In genomic region chr3:84826405-84826804, GRCm38 (mm10) we compare ENCODE assay signal across 13 mouse cellular contexts. TPM values are rescaled to one million over a fixed set of nuclear protein-coding genes. Genes with fewer than 3 reads are reported as not detected.
DNase-seq lines count a peak whose midpoint lies in the region; ATAC-seq and TF ChIP-seq lines count a peak whose summit lies in the region.
"Had no signal": no experiment of that assay in that cellular context is flagged by ENCODE, and none has a peak within 500 bp of the region (broad histone marks: within the 10 kb centered on the region; RNA-seq: fewer than 3 reads in every experiment).

No protein-coding gene starts in this region.

- TF ChIP-seq EP300 in liver, postnatal 0 days (IDR thresholded peaks at IDR 0.05; ENCODE audit: low read depth): no peak

- H3K4me1 ChIP-seq in liver, postnatal 0 days (ENCODE audit: insufficient read depth): peaks cover 3% of the 10 kb centered on the region
- peaks cover 9% of the 10 kb centered on the region for H3K4me1 ChIP-seq in liver, embryonic 11.5 days (replicated peaks; ENCODE audit: control insufficient read depth, insufficient read depth, low read length)
- H3K4me1 ChIP-seq in hindbrain, embryonic 12.5 days: 0 out of 2 replicates have a peak, but pooled peaks cover 2% of the 10 kb centered on the region

- H3K9ac ChIP-seq in liver, postnatal 0 days (replicated peaks): no peak overlapping the region
- H3K9ac ChIP-seq in liver, embryonic 11.5 days (ENCODE audit: low read depth, low read length): no peak overlapping the region
- no peak overlapping the region for H3K9ac ChIP-seq in hindbrain, embryonic 12.5 days
- H3K9ac ChIP-seq: liver, embryonic 14.5 days had no signal

- TF ChIP-seq CTCF in liver, postnatal 0 days (IDR thresholded peaks at IDR 0.05; ENCODE audit: low read depth): no peak

- peak; percentile 63 for DNase-seq in adrenal gland, postnatal 14 days
- DNase-seq in adrenal gland, adult 18-20 months (ENCODE audit: low spot score in 2 of 2): no peak
- no peak for DNase-seq in liver, postnatal 0 days
- no peak for DNase-seq in liver, embryonic 11.5 days (ENCODE audit: low spot score)
- peak; percentile 9 to 48 for DNase-seq in heart, postnatal 14 days
- no peak for DNase-seq in retina, embryonic 14.5 days (ENCODE audit: low spot score)
- DNase-seq: cerebellum, adult 11 months; kidney, adult 9 months; layer of hippocampus, postnatal 36 days had no signal

- H3K27me3 ChIP-seq in liver, postnatal 0 days (ENCODE audit: insufficient read depth, low read length): no peaks in the 10 kb centered on the region
- H3K27me3 ChIP-seq in liver, embryonic 11.5 days (replicated peaks; ENCODE audit: control insufficient read depth, insufficient read depth, low read length): no peaks in the 10 kb centered on the region
- H3K27me3 ChIP-seq in hindbrain, embryonic 12.5 days: no peaks in the 10 kb centered on the region

- H3K4me2 ChIP-seq in liver, postnatal 0 days (ENCODE audit: low read depth, low read length): no peak overlapping the region
- H3K4me2 ChIP-seq in liver, embryonic 11.5 days: no peak overlapping the region
- H3K4me2 ChIP-seq in hindbrain, embryonic 12.5 days (replicated peaks): no peak overlapping the region

- intact Hi-C loops in heart, postnatal 14 days (cut with DNase I): no loop called here

- H3K9me3 ChIP-seq in liver, postnatal 0 days (ENCODE audit: low read length): no peaks in the 10 kb centered on the region
- H3K9me3 ChIP-seq in liver, embryonic 11.5 days (ENCODE audit: control insufficient read depth, low read length): no peaks in the 10 kb centered on the region
- H3K9me3 ChIP-seq in hindbrain, embryonic 12.5 days (replicated peaks): no peaks in the 10 kb centered on the region

- WGBS in liver, postnatal 0 days (ENCODE audit: insufficient replicate concordance): 56% methylated on average over 3 of the region's 3 CpGs
- WGBS in liver, embryonic 11.5 days: 86% methylated on average over 3 of the region's 3 CpGs
- WGBS in hindbrain, embryonic 12.5 days: 86% methylated on average over 3 of the region's 3 CpGs

- no peak for ATAC-seq in liver, postnatal 0 days
- no peak for ATAC-seq in liver, embryonic 11.5 days (replicated peaks; ENCODE audit: low FRiP score)
- peak; percentile 48; the same call in 1 of the 2 replicates for ATAC-seq in neutrophil, adult 5-6 weeks (ENCODE audit: extremely low read depth, insufficient number of reproducible peaks, low FRiP score, poor library complexity, severe bottlenecking)
- no peak for ATAC-seq in hindbrain, embryonic 12.5 days (ENCODE audit: low FRiP score)
- ATAC-seq: forebrain, embryonic 16.5 days had no signal

- H3K4me3 ChIP-seq in liver, postnatal 0 days (ENCODE audit: low read depth, low read length): no peak overlapping the region
- H3K4me3 ChIP-seq in liver, embryonic 11.5 days (ENCODE audit: low read depth, low read length): no peak overlapping the region
- H3K4me3 ChIP-seq in hindbrain, embryonic 12.5 days: no peak overlapping the region

- 0 out of 2 replicates have a peak overlapping the region, but pooled peaks have one; percentile 42 for H3K27ac ChIP-seq in liver, postnatal 0 days (ENCODE audit: low read depth)
- no peak overlapping the region for H3K27ac ChIP-seq in liver, embryonic 11.5 days (ENCODE audit: low read depth, low read length)
- no peak overlapping the region for H3K27ac ChIP-seq in hindbrain, embryonic 12.5 days
- H3K27ac ChIP-seq: liver, embryonic 14.5 days had no signal

- no peaks in the 10 kb centered on the region for H3K36me3 ChIP-seq in liver, postnatal 0 days (replicated peaks; ENCODE audit: insufficient read depth, low read length)
- no peaks in the 10 kb centered on the region for H3K36me3 ChIP-seq in liver, embryonic 11.5 days (ENCODE audit: control insufficient read depth, insufficient read depth, low read length)
- no peaks in the 10 kb centered on the region for H3K36me3 ChIP-seq in hindbrain, embryonic 12.5 days

RNA-seq across cellular contexts. Expression of gene Fbxw7, which starts 11.3 kb away (rescaled TPM):
- 15.8 and 18.5 TPM in 2 replicates for total RNA-seq in adrenal gland, postnatal 14 days (2021)
- total RNA-seq in adrenal gland, adult 18-20 months (2021): 10 to 100 TPM; 15.6 to 19.3 TPM
- 2.4 and 2.8 TPM in 2 replicates for polyA plus RNA-seq in liver, postnatal 0 days (2015; fragmentation: Nextera tagmentation; extraction: Ambion mirVana)
- polyA plus RNA-seq in liver, embryonic 11.5 days (2014; fragmentation: Nextera tagmentation; extraction: Ambion mirVana): 5.7 and 7.0 TPM in 2 replicates
- total RNA-seq in heart, postnatal 14 days (2021): 10 to 100 TPM; 45.8 to 51.6 TPM
- total RNA-seq in neutrophil, adult 5-6 weeks (2017): 40.5 and 47.8 TPM in 2 replicates
- 20.6 and 21.5 TPM in 2 replicates for polyA plus RNA-seq in hindbrain, embryonic 12.5 days (2016; fragmentation: Nextera tagmentation; extraction: Ambion mirVana)

Comparison
In these comparisons a context has a peak if more than half of its experiments do, and no peak if none do; other contexts are left out.
1. DNase-seq: peak in adrenal gland, postnatal 14 days (single experiment) and heart, postnatal 14 days (2 of 2); none in adrenal gland, adult 18-20 months (0 of 2), liver, postnatal 0 days (single experiment), liver, embryonic 11.5 days (single experiment) and retina, embryonic 14.5 days (single experiment).